Mouse (Mus musculus) C2C12 (cell line): ENCODE measurements around the gene Zfp385b. TPM values are rescaled to one million over a fixed set of nuclear protein-coding genes. Genes with fewer than 3 reads are reported as not detected.

ENCODE experiments used
- H3K27me3 ChIP-seq: one replicate; pipeline ENCODE4 v1.6.1; 2011; ENCODE audit not compliant: control insufficient read depth, insufficient read depth, insufficient read length
- H3K36me3 ChIP-seq: one replicate; pipeline ENCODE4 v1.6.1; 2011; ENCODE audit not compliant: control insufficient read depth, insufficient read depth
- H3K4me3 ChIP-seq: one replicate; pipeline ENCODE4 v1.5.1; 2011; ENCODE audit warnings: mild to moderate bottlenecking, control low read depth; ENCODE audit not compliant: poor library complexity, insufficient read depth, severe bottlenecking
- H3K79me2 ChIP-seq: one replicate; pipeline ENCODE4 v1.6.1; 2011; ENCODE audit not compliant: control insufficient read depth, insufficient read depth
- H3K79me3 ChIP-seq: one replicate; pipeline ENCODE4 v1.6.1; 2011; ENCODE audit warnings: low read depth, control low read depth
- H3ac ChIP-seq: one replicate; pipeline ENCODE3; 2011; ENCODE audit warnings: low read depth; ENCODE audit not compliant: control insufficient read depth, insufficient read length
- CEBPB ChIP-seq: IDR thresholded peaks from one replicate; pipeline ENCODE4 v1.6.1; 2011; ENCODE audit warnings: low read depth, mild to moderate bottlenecking, control low read depth, moderate library complexity
- CTCF ChIP-seq: IDR thresholded peaks from one replicate; pipeline ENCODE4 v1.5.1; 2011; ENCODE audit not compliant: control insufficient read depth, insufficient read depth, insufficient read length
- FOSL1 ChIP-seq: IDR thresholded peaks from one replicate; pipeline ENCODE4 v1.8.0; 2011; ENCODE audit warnings: mild to moderate bottlenecking, low read length; ENCODE audit not compliant: poor library complexity, insufficient read depth, severe bottlenecking
- MAX ChIP-seq: IDR thresholded peaks from one replicate; pipeline ENCODE4 v1.6.1; 2011; ENCODE audit warnings: mild to moderate bottlenecking, control low read depth
- MYOD1 ChIP-seq: IDR thresholded peaks from one replicate; pipeline ENCODE4 v1.6.1; 2011; ENCODE audit warnings: low read depth; ENCODE audit not compliant: control insufficient read depth, insufficient read length
- MYOG ChIP-seq: IDR thresholded peaks from one replicate; pipeline ENCODE4 v1.6.1; 2011; ENCODE audit not compliant: control insufficient read depth, insufficient read length; ENCODE audit errors: extremely low read depth
- USF1 ChIP-seq: IDR thresholded peaks from one replicate; pipeline ENCODE4 v1.6.1; 2011; ENCODE audit warnings: low read depth, mild to moderate bottlenecking, control low read depth, moderate library complexity
- polyA plus RNA-seq: library from polyadenylated mRNA; unstranded; fragments of >200 nt; fragmentation: generic; extraction: Trizol; gene quantifications from one replicate; pipeline ENCODE4 v1.2.1, GENCODE M21; 2012; ENCODE audit warnings: missing spikeins

The Zfp385b gene
- polyA plus RNA-seq, 1 experiment, result 0.01 TPM

DNA sequence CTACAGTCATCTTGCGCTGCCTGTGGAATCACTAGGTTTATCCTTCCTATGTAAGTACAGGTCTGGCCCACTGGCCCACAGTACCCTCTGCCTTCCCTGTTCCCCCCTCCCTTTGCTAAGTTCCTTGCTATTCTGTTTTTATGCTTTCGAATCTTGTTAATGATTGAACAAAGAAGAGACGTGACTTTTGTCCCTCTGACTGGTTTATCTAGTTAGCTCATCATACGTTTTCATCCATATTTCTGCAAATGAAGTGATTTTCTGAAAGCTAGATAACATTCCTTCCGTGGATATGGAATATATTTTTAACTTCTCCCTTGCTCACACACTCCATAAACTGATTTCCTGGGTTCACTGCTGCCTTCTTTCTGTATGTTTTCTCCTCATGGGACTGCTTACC lies 302.8 kb downstream of the Zfp385b start:
- Histone ChIP-seq H3K36me3 (no peaks in the 10 kb centered on the region), H3ac (no peak overlapping the region), H3K79me3 (no peaks in the 10 kb centered on the region), H3K79me2 (no peaks in the 10 kb centered on the region), H3K27me3 (peaks cover 8% of the 10 kb centered on the region), H3K4me3 (no peak overlapping the region)
- TF ChIP-seq USF1 (no peak), MAX (no peak), FOSL1 (no peak), MYOD1 (no peak), CEBPB (no peak), MYOG (no peak), CTCF (no peak)

DNA sequence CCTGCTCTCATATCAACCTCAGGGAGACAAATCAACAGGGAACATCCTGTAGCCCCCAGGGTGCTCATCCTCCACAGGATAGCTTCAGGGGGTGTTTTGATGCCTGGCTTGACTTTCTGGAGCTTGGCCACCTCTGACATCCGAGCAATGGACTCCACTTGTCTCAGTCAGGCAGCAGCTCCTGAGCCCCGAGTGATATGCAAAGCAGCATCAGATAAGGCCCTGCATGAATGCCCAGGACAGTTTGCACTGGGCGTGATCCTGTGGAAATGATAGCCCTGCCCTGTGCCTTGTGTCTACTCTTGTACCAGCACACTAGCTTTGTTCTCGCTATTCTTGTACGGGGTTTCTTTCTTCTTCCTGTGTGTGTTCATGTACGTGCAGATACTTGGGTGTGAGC lies 303.8 kb downstream of the Zfp385b start:
- Histone ChIP-seq H3ac (no peak overlapping the region), H3K27me3 (peaks cover 8% of the 10 kb centered on the region), H3K79me3 (no peaks in the 10 kb centered on the region), H3K36me3 (no peaks in the 10 kb centered on the region), H3K79me2 (no peaks in the 10 kb centered on the region), H3K4me3 (no peak overlapping the region)
- TF ChIP-seq MYOD1 (no peak), MAX (no peak)

DNA sequence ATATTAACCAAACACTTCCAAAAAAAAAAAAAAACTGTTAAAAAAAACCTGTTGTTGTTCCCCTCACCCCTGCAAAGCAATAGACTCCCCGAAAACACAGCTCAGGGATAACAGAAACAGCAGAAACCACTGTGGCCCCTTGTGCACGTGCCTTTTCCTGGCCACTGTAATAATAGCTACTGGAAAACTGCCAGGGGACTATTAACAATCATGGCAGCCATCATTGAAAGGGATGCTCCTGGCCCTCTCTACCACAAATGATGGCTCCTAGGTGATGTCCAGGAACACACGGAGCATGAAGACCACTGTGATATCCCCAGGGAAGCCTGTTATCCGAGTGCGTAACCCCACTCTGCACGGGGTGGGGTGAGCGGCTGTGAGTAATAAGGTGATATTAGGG lies 304.4 kb downstream of the Zfp385b start:
- H3K27me3 ChIP-seq, result peaks cover 8% of the 10 kb centered on the region
- TF ChIP-seq MYOD1, result no peak
- no peak for TF ChIP-seq USF1
- TF ChIP-seq CEBPB, result no peak
- TF ChIP-seq CTCF, result no peak
- TF ChIP-seq MYOG, result no peak
- no peak for TF ChIP-seq FOSL1
- no peak for TF ChIP-seq MAX
- H3K36me3 ChIP-seq, result no peaks in the 10 kb centered on the region
- no peak overlapping the region for H3ac ChIP-seq
- H3K4me3 ChIP-seq, result no peak overlapping the region
- H3K79me2 ChIP-seq, result no peaks in the 10 kb centered on the region
- no peaks in the 10 kb centered on the region for H3K79me3 ChIP-seq

DNA sequence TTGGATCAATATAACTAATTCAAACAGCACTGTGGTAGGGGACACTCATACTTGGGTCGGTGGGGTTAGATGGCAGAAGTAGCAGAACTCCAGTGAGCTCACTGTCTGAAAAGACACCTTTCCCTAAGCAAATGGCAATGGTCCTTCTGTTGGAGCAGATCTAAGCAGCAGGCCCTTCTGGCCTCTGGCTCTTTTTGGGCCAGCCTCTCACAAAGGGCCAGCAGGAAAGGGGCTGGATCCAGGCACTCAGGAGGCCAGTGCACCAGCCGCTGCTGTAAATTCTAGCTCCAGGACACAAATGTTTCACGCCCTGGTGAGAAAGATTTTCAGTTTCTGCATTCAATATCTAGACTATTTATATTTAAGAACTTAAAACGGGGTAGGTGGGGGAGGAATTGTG lies 305.0 kb downstream of the Zfp385b start:
- H3ac ChIP-seq, result no peak overlapping the region
- H3K36me3 ChIP-seq, result no peaks in the 10 kb centered on the region
- H3K27me3 ChIP-seq, result peaks cover 8% of the 10 kb centered on the region
- H3K79me3 ChIP-seq, result no peaks in the 10 kb centered on the region
- TF ChIP-seq USF1 (no peak), MYOD1 (no peak), MYOG (no peak), CEBPB (no peak), CTCF (no peak), FOSL1 (no peak), MAX (no peak)
- no peaks in the 10 kb centered on the region for H3K79me2 ChIP-seq
- H3K4me3 ChIP-seq, result no peak overlapping the region

DNA sequence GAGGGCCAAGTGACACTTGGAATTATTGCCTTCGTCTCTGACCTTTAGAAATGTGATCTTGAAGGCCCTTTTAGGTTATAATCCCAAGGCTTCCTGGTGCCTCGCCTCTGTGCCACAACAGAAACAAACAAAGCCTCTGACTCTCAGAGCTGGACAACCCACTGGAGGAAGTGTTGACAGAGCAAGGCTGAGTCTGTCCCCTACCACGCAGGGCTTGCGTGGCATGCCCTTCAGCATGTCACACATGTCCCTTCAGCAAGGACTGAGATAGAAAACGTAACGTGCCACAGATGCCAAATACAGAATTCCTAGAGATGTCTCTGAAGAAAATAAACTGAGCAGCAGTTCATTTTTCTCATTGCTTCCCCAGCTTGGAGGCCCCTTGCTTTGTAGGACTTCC lies 310.7 kb downstream of the Zfp385b start:
- Histone ChIP-seq H3K36me3 (no peaks in the 10 kb centered on the region), H3K4me3 (no peak overlapping the region), H3ac (no peak overlapping the region), H3K79me2 (no peaks in the 10 kb centered on the region), H3K79me3 (no peaks in the 10 kb centered on the region), H3K27me3 (peaks cover 5% of the 10 kb centered on the region)
- no peak for TF ChIP-seq MYOD1
- TF ChIP-seq MAX, result no peak
- TF ChIP-seq CEBPB, result no peak
- TF ChIP-seq CTCF, result no peak
- TF ChIP-seq MYOG, result no peak
- TF ChIP-seq FOSL1, result no peak
- TF ChIP-seq USF1, result no peak

DNA sequence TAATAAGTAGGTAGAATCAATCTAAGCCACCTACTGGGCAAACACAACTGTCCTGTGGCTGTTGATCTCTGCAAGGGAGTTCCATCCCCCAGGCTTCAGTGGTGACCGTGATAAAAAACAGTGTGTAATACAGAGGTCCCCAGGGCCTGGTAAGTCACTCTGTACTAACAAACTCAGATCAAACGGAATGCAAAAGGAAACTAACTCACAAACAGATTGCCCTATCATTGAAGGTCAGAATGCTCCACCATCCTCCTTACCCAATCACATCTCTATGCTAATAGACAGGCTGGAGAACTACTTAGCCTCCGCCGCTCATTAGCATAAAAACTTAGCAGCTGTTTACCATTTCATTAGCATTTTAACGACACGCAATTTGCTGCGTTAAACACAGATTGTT lies 313.1 kb downstream of the Zfp385b start:
- Histone ChIP-seq H3K4me3 (no peak overlapping the region), H3K27me3 (peaks cover 3% of the 10 kb centered on the region), H3ac (no peak overlapping the region), H3K36me3 (no peaks in the 10 kb centered on the region), H3K79me2 (no peaks in the 10 kb centered on the region), H3K79me3 (no peaks in the 10 kb centered on the region)
- TF ChIP-seq MYOG, result no peak
- no peak for TF ChIP-seq MAX
- TF ChIP-seq FOSL1, result no peak
- no peak for TF ChIP-seq MYOD1
- TF ChIP-seq CTCF, result no peak
- TF ChIP-seq USF1, result no peak
- no peak for TF ChIP-seq CEBPB
